Mouse (Mus musculus) liver, postnatal 0 days (tissue): Measurements from ENCODE around the gene Zfp974.

Experiments used
- CTCF ChIP-seq: sonication (generic); IDR thresholded peaks from 2 replicates; pipeline ENCODE4 v1.5.1; 2016; ENCODE audit warnings: antibody characterized with exemption, low read depth
- EP300 ChIP-seq: IDR thresholded peaks from 2 replicates; pipeline ENCODE4 v1.6.1; 2016; ENCODE audit warnings: antibody characterized with exemption, low read depth, mild to moderate bottlenecking

DNA sequence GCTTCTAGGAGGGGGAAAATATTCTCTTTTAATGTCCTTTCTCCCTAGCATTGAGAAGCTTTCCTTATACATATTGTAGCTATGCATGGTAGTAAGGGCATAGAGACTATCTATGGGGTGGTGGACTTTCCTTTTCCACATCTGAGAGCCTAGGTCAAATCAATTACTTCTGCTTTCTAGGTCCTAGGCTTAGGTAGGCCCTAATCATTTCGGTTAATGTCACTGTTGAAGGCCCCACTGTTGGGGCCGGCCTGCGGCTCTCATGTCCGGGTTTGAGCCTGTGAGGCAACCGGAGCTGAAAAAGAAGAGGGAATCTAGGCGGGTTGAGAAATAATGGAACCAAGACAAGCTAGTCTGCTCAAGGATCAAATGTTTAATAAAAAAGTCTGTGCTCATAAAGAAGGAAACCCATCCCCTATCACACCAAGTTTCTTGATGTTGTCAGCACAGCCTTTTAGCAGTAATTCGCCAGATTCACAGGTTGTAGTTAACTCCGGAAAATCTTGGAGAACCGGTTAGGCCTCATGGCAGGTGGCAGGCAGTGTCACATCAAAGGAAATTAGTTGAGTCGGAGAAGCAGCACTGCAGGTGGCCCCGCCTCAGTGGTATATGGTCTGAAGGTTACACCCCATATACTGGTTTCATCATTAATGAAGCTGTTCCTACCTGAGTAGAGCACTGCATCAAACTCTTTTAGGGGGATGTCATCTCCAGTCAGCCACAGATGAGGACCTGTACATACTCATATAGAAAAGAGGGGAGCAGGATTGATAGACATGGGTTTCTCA lies 24.0 kb downstream of the Zfp974 start:
- TF ChIP-seq CTCF = no peak
- no peak for TF ChIP-seq EP300
